Mouse (Mus musculus) lung, adult 18-20 months (tissue): Measurements from ENCODE around the gene Akr1b8.
"Not testable (repeated sequence)": the region's sequence is repeated elsewhere in the genome, so short reads cannot be mapped to it uniquely, and the experiment has no call there.

Source experiments
- DNase-seq, 2 experiments: peaks; one replicate each; pipeline ENCODE4 v3.0.0; 2022; ENCODE audit warnings: mixed read lengths in 2 of 2

Akr1b8 gene

DNA sequence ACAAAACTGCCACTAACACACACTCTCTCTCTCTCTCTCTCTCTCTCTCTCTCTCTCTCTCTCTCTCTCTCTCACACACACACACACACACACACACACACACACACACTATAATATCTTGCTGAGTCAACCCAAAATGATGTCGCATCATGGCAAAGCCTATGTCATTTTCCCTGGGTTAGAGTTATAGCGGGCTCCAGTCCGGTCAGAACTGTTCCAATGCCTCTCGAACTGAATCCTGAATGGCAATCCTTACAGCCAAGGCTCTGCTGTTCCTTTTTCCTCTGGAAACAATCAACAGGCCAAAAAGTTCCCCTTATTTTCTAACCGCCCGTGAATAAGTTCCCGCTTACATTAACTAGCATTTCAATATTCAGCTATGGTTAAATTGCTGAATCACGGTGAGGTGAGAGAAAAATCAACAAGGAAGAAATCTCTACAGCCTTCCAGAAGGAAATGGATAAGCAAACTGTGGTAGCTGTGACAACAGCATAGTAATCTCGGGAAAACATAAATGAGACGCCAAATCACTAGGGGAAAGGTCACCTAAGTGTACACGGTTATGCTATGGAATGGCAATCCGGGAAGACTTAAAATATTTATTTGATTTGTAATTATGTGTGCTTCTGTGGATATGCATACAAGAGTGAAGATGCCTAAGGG is 3.8 kb upstream of the Akr1b8 start:
- peak in 1 of 2 experiments; percentile 28 for DNase-seq

DNA sequence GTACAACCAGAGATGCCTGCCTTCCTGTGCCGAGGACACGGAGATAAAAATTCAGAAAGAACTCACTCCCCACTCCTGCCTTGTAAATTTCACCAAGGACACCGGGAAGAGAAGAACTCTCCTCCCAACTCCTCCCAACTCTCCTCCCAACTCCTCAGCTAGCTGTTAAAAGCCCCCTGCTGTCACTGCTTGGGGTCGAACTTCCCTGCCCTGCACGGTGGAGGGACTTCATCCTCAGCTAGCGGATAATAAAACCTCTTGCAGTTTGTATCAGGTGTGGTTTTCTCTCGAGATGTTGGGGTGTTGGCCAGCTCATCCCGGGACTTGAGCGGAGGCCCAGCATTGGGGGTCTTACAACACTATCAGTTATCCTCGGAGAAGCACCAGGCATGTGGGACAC is 2.4 kb upstream of the Akr1b8 start:
- not testable (repeated sequence) for DNase-seq

DNA sequence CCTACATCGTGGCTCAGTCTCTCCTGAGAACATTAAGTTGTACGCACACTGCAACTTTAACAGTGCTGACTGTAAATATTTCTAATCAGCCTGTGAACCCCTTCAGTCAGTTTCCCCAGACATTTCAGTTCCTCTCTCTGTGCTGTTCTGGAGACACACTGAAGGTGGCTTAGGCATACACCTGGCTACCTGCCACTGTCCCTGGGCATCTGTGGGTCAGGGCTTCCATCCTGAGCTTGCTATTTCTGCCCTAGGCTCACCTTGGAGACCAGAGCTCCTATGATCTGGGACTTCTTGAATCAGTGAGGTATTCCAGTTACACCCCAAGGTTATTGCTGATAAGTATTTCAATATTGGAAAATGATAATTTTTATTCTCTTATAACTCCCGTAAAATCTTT is 1.5 kb upstream of the Akr1b8 start:
- DNase-seq: no peak

DNA sequence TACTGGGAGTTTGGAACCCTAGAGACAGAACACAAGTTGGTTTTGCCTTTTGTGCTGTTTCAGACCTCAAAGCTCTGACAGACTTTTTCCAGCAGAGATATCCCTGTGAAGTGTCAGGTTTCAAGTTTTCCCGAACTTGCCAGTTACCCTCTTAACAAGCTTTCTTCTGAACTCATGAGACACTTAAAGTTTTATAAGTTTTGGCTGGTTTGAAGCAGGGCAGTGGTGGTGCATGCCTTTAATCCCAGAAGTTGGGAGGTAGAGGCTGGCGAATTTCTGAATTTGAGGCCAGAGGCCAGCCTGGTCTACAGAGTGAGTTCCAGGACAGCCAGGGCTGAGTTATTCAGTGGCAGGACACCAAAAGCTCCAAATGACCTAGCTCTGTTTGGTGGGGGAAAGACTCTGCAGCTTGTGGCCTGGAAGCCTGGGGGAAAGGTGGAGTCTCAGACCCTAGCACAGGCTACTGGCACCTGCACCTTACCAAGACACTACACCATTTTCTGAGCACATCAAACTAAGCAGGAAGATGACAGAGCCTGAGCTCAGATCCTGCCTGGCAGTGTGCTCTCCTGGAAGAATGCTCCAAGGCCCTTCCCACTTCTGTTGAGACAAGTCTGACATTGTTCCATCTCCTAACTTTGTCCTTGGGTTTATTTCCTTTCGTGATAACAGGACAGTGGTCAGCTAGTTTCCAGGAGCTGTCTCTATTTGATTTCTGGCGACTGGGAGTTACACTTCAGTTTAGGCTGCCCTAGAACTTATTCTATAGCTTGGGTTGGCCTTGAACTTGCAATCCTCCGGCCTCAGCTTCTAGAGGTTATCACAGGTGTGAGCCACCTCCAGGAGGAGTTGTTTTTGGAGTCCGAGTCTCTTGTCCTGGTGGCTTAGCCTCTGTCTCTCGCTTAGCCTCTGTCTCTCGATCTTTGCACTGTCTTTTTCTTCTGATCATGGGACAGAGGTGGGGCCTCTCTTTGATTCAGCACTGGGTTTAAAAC is 732 bp downstream of the Akr1b8 start:
- no peak for DNase-seq

DNA sequence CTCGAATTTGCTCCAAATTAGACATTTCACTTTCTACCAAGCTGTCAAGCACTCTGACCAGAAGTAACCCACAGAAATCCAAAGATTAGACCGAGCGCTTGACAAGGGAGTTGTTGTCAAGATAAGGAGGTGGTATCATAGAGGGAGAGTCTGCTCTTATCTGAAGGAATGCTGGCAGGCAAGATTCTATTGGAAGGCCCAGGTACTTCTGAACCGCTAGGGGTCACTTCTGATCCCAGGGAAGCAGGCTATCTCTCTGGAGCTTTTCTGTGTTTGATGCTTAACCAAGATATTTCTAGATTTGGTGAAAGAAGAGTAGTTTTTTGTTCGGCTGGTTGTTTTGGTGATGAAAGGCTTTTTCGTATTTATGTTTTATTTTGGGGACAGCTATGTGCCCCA is 1.4 kb downstream of the Akr1b8 start:
- peak in 1 of 2 experiments; percentile 21 for DNase-seq

DNA sequence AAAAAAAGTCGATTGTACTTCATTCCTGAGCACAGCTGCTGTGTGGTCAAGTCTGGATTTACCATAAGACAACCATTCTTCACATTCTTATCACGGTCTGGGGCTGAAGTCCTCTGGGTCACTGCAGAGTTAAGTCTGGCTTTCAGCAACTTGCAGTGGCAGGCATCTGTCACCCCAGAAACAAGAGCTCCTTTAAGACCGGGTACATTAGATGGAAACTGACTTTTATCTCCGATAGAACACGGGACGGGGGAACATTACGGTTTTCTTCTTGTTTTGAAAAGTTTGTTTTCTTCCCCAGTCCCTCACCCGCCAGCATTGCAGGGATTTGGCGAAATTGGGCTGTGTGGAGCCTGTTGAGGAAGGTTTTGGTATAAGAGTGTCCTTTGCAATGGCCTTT is 1.9 kb downstream of the Akr1b8 start:
- no peak for DNase-seq

DNA sequence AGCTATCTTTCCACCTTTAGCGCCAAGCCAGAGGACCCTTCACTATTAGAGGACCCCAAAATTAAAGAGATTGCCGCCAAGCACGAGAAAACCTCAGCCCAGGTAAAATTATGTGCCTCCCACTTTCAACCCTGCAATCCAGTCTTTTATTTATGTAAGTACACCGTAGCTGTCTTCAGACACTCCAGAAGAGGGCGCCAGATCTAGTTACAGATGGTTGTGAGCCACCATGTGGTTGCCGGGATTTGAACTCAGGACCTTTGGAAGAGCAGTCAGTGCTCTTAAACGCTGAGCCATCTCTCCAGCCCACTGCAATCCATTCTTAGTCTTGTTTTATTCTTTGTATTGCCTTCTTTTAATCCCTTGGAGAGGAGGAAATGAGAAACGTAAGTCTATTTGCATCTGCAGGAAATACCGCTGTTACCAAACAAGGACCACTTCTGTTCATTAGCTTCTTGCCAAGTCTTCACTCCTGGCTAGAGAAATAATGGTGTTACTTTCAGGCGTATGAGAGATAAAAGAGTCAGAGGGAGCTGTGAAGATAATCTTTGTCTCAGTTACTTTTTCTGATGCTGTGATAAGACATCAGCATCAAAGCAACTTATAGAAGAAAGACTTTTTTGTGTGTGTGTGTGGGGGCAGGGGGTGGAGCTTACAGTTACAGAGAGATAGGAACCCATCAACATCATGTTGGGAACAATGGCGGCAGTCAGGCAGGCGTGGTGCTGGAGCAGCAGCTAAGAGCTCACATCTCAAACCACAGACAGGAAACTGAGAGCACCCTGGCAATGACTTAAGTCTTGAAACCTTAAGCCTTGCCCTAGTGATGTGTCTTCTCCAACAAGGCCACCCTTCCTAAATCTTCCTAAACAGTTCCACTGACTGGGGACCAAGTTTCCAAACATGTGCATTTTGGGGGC is 10.6 kb downstream of the Akr1b8 start:
- no peak for DNase-seq

DNA sequence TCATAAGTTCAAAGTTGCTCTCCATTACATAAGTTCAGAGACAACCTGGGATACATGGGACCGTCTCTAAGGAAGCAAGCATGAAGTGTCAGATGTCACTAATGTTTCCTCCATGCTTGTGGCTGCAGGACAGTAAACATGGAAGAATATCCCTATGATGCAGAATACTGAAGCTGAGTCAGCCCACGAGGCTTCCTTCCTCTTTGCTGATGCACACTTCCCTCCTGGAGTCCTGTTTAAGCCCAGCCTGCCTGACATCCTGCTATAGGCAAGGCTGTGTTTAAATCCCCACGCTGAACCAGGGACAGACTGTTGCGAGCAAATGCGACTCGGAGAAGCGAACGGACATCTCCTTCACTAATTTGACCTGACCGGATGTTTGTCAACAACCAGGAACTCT is 14.1 kb downstream of the Akr1b8 start:
- DNase-seq: no peak

DNA sequence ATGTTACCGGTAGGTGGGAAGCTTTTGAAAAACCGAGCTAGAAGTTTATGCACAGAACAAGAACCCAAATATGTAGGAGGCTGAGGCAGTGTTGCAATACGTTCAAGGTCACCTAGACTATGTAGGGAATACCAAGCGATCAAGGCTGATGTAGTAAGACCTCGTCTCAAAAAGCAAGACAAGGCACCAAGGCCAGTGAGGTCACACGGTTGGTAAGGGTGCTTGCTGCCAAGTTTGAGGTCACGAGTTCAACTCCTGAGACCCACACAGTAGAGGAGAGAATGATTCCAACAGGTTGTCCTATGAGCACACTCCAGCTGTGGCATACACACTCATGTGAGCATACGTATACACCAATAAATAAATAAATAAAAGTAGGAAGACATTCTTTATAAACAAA is 16.2 kb downstream of the Akr1b8 start:
- no peak for DNase-seq

DNA sequence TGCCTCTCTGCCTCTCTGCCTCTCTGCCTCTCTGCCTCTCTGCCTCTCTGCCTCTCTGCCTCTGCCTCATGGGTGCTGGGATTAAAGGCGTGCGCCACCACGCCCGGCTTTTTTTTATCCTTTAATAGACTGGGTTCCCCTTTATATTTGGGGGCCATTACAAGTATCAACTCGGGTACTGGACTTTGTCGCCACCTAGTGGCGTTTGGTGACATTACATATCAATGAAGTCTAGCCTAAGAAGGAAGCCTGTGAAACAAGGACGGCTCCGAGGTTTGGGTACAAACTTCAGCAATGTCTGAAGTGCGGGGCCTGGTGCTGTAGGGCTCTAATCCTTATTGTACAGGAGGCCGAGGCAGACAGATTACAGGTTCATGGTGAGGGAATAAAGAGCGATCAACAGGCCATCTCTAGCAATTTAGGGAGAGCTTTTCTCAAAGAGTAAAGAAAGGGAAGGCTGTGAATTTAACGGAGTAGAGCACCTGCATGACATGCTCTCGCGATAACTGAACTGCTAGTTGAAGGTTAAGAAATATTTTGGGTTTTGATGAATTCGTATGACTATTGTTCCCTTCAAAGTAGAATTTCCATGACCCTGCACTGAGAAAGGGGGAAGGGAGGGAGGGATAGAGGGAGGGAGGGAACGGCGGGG is 17.9 kb downstream of the Akr1b8 start:
- DNase-seq: peak; percentile 73 to 80

DNA sequence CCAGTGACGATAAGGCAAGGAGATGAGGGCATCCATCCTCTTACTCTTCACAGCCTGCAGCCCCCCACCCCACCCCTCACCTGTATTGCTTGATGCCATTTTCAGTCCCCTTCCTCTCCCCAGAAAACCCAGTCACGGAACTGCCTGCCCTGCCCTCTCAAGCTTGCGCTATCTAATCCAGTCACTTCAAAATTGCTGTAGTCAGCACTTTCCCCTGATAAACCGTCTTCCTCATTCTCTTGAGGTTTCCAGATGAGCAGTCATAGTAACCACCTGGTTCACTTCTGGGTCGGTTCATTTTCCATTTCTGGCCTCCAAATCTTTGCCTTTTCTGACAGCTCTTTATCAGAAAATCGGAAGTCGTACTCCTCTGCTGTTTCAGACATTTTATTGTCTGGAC is 19.9 kb downstream of the Akr1b8 start:
- no peak for DNase-seq

DNA sequence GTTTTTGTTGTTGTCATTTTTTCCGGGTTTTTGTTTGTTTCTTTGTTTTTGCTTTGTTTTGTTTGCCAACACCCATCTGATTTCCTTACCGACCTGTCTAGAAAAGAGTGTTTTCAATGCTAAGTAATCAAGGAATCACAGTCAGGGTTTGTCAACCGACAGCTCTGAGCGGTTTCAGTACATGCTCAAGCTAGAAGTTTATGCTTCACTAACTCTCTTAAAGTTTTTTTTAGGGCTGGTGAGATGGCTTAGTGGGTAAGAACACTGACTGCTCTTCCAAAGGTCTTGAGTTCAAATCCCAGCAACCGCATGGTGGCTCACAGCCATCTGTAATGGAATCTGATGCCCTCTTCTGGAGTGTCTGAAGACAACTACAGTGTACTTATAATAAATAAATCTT is 22.0 kb downstream of the Akr1b8 start:
- DNase-seq: not testable (repeated sequence)

DNA sequence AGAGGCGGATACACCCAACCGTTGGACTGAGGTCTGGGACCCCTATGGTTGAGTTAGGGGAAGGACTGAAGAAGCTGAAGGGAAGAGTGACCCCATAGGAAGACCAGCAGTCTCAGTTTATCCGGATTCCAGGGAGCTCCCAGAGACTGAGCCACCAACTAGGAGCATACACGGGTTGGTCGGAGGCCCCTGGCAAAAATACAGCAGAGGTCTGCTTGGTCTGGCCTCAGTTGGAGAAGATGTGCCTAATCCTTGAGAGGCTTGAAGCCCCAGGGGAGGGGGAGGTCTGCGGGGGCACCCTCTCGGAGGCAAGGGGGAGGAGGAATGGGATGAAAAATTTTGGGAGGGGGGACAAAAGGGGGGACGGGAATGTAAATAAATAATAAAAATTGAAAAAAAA is 29.5 kb downstream of the Akr1b8 start:
- no peak for DNase-seq

DNA sequence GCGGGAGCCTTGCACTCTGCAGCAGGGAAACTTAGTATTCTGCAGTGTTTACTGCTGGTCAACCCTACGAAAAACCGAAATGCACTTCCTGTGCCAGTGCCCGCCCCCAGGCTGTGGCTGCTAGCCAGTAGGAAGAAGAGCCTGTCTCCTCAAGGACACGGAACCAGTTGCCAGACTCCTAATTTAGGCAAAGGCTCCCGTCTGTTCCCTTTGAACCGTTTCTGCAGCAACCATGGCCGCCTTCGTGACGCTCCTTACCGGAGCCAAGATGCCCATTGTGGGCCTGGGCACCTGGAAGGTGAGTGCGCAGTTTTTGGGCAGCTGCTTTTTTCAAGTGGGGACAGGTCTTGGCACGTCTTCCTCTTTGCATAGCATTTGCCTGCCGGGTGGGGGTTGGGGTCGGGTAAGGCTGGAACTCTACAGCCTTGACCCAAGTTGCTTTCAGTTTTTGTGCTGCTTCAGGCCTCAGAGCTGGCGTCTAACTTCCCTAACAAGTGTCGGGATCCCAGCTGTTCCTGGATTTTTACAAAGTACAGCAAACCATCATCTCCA is 30.3 kb downstream of the Akr1b8 start, which contains the start of gene Akr1b10:
TSS of gene Akr1b10 (plus strand) at position 109 of the 552 bp plus-strand sequence.
- DNase-seq: peak; percentile 83 to 85

DNA sequence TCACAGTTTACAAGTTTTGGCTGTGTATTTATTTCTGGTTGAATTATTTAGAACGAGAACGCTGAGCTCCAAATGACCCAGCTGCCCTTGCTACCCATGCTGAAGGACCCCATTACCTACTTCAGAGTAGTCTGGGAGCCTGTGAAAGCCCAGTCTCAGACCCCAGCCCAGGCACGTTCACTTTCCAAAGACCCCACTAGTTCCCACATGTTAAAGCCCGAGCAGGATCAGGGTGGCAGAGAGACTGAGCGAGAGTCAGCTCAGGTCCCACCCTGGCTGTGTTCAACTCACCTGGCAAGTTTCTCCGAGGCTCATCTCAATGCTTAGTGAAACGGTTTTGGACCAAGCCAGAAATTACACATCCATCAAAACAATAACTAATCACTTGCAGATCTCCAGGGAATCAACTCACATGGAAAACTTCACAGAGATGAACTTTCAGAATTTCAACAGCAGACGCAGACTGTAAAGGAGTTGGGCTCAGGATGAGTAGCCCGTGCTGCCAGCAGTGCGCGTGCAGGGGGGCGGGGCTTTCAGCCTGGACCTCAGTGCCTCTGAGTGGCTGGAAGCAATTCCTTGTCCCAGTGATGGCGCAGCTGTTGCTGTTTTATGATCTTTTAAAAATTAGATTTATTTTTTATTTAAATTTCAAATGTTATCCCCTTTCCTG is 30.9 kb downstream of the Akr1b8 start:
- DNase-seq: peak; percentile 64 to 70

DNA sequence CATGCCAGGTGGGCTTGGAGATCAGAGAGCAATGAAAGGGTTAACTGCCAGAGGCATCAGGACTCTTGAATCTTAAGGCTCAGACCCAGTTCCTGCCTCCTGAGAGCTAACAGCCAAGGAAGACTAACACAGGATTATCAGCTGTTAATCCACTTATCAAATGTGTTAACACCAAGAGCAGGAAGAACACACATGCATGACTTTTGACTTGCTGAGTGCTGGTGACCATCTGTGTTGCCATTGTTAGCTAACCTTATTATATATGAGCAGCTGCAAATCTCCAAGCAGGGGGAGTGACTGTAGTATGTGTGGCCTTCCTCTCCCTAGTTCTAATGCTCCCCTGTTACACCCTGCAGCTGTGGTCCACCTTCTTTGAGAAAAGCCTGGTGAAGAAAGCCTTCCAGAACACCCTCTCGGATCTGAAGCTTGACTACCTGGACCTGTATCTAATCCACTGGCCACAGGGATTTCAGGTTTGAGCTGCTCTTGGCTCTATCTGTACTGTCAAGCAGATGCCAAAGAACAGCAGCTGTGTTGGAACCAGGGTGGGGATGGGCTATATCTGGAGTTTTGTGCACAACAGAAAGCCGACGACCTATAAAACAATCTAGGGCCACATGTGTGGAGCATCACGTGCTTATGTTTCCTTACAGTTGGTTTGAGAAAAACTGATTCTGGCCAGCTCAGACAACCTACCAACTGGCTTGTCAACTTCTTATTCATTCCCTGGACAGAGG is 34.7 kb downstream of the Akr1b8 start:
- DNase-seq: no peak

DNA sequence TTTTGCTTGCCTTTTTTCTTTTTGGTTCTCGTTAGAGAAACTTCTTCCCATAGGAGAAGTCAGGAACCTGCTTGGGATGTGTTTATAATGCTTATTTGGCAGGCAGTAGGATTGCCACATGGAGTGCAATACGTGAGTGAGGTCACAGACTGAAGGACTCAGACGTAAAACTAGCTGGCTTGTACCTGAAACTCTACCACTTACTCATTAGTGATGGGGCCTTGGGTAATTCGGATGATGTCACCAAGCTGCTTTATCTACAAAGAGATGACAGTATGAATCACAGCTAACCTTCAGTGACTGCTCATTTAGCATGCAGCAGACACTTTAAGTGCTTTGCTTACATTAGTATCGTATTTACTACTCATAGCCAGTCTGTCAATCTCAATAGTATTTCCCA is 42.0 kb downstream of the Akr1b8 start:
- no peak for DNase-seq

DNA sequence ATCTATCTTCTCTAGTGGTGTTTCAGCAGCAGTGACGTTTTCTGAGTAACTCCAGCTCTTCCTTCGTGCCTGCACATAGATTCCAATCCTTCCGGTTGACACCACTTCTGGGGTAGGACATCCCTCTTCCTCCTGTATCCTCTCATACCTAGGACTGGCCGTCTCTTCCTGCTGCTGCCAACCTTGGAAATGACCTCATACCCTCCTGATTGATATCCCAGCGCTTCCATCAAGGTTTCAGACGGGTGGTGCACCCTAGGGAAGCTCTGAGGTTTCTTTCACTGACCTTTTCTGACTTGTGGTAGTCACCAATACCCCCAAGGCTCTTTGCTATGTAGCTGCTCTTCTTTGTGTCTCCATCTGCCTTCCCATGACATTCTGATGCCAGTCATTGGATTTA is 44.5 kb downstream of the Akr1b8 start:
- DNase-seq: no peak

DNA sequence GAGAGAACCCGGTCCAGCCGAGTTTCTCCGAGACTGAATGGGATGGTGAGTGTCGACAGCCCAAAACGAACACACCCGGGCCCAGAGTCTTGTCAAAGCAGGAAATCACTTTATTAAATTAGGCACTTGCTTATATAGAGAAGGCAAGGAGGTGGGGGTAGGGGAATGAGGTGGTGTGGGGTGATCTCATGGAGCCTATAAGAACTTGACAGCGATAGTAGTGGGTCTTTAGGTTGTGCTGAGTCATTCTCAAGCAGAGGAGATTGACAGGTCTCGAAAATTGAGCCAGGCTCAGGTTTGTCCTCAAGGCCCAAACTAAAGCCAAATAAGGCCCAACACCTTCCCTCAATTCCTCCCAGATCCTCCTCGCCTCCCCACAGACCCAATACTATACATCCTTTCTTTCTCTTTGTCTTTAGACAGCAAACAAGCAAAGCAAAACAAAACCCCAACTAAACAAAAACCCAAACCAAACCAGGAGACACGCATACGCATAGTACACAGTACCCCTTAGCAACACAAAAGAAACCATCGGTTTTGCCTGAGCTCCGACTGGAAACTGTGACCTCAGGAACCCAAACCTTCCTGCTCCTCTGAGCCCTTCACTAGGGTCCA is 45.8 kb downstream of the Akr1b8 start:
- no peak for DNase-seq

DNA sequence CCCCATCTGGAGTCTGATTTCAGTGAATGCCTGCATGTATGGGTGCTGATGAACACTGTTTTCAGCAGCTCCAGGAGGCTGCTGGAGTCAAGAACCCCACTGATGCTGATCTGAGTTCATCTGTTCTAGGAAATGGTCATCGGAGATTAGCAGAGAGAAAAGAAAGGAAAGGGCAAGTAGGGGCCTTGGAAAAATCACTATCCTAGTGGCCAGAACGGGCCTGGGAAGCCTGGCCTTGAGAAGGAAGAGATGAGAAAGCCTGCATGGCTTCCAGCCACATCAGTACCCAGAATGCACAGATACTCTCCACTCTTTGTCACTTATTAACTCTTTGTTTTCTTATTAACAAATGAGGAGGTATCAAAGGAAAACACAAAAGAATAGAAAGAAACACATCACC is 46.8 kb downstream of the Akr1b8 start:
- DNase-seq: no peak
